Mouse (Mus musculus): Measurements from ENCODE around the gene Gtf3c6. TPM values are rescaled to one million over a fixed set of nuclear protein-coding genes. Genes with fewer than 3 reads are reported as not detected.

The Gtf3c6 gene
- polyA plus RNA-seq, 1 experiment from 2014 or later = 77.2 TPM

- Histone ChIP-seq H3K4me3 (no peak overlapping the region), H3K27ac (replicated peaks) (no peak overlapping the region), H3K9me3 (no peaks in the 10 kb centered on the region), H3K4me1 (replicated peaks) (no peaks in the 10 kb centered on the region), H3K9ac (no peak overlapping the region), H3K36me3 (peaks cover 8% of the 10 kb centered on the region; the same call in 1 of the 2 replicates), H3K4me2 (no peak overlapping the region), H3K27me3 (no peaks in the 10 kb centered on the region)
- 89% methylated on average over 9 of the region's 9 CpGs for WGBS
- no peak for ATAC-seq (ENCODE audit: low FRiP score, low read depth)
Measured at GRCm38 (mm10) chr10:40283636-40284035, 25.7 kb upstream of the Gtf3c6 start.

- no peak overlapping the region for H3K9ac ChIP-seq
- H3K9me3 ChIP-seq = no peaks in the 10 kb centered on the region
- WGBS = 99% methylated on average over 2 of the region's 2 CpGs
- no peaks in the 10 kb centered on the region for H3K27me3 ChIP-seq
- no peak overlapping the region for H3K27ac ChIP-seq (replicated peaks)
- H3K4me2 ChIP-seq = no peak overlapping the region
- no peak for ATAC-seq (ENCODE audit: low FRiP score, low read depth)
- no peak overlapping the region for H3K4me3 ChIP-seq
- peaks cover 7% of the 10 kb centered on the region; the same call in 1 of the 2 replicates for H3K36me3 ChIP-seq
- H3K4me1 ChIP-seq (replicated peaks) = no peaks in the 10 kb centered on the region
Measured at GRCm38 (mm10) chr10:40281565-40281964, 23.7 kb upstream of the Gtf3c6 start.

GRCm38 (mm10) chr10:40278317-40278716, 20.4 kb upstream of the Gtf3c6 start:
- Histone ChIP-seq H3K4me3 (no peak overlapping the region), H3K4me2 (no peak overlapping the region), H3K9ac (no peak overlapping the region), H3K9me3 (no peaks in the 10 kb centered on the region), H3K36me3 (no peaks in the 10 kb centered on the region), H3K27me3 (no peaks in the 10 kb centered on the region), H3K4me1 (replicated peaks) (no peaks in the 10 kb centered on the region), H3K27ac (replicated peaks) (no peak overlapping the region)
- ATAC-seq (ENCODE audit: low FRiP score, low read depth) = no peak
- WGBS = 72% methylated on average over 5 of the region's 5 CpGs

GRCm38 (mm10) chr10:40275991-40276390, 18.1 kb upstream of the Gtf3c6 start:
- Histone ChIP-seq H3K4me2 (no peak overlapping the region), H3K4me1 (replicated peaks) (no peaks in the 10 kb centered on the region), H3K9me3 (no peaks in the 10 kb centered on the region), H3K36me3 (no peaks in the 10 kb centered on the region), H3K4me3 (no peak overlapping the region), H3K27ac (replicated peaks) (no peak overlapping the region), H3K27me3 (no peaks in the 10 kb centered on the region), H3K9ac (no peak overlapping the region)
- ATAC-seq (ENCODE audit: low FRiP score, low read depth) = no peak
- WGBS = 76% methylated on average over 7 of the region's 7 CpGs

- H3K4me1 ChIP-seq (replicated peaks) = no peaks in the 10 kb centered on the region
- no peak overlapping the region for H3K4me2 ChIP-seq
- no peaks in the 10 kb centered on the region for H3K27me3 ChIP-seq
- H3K4me3 ChIP-seq = no peak overlapping the region
- H3K9me3 ChIP-seq = no peaks in the 10 kb centered on the region
- H3K36me3 ChIP-seq = no peaks in the 10 kb centered on the region
- no peak for ATAC-seq (ENCODE audit: low FRiP score, low read depth)
- no peak overlapping the region for H3K9ac ChIP-seq
- 81% methylated on average over 5 of the region's 5 CpGs for WGBS
- H3K27ac ChIP-seq (replicated peaks) = no peak overlapping the region
Measured at GRCm38 (mm10) chr10:40273938-40274337, 16.0 kb upstream of the Gtf3c6 start.

- 83% methylated on average over 3 of the region's 3 CpGs for WGBS
Measured at GRCm38 (mm10) chr10:40271216-40271615, 13.3 kb upstream of the Gtf3c6 start.

GRCm38 (mm10) chr10:40264920-40265319, 7.0 kb upstream of the Gtf3c6 start:
- WGBS = 86% methylated on average over 3 of the region's 3 CpGs
- no peak overlapping the region for H3K27ac ChIP-seq (replicated peaks)
- no peak for ATAC-seq (ENCODE audit: low FRiP score, low read depth)

More at GRCm38 (mm10) chr10:40271216-40271615, 13.3 kb upstream of the Gtf3c6 start:
- H3K36me3 ChIP-seq = no peaks in the 10 kb centered on the region
- H3K9ac ChIP-seq = no peak overlapping the region
- no peaks in the 10 kb centered on the region for H3K4me1 ChIP-seq (replicated peaks)
- H3K27me3 ChIP-seq = no peaks in the 10 kb centered on the region
- H3K9me3 ChIP-seq = no peaks in the 10 kb centered on the region
- H3K4me3 ChIP-seq = no peak overlapping the region
- no peak overlapping the region for H3K4me2 ChIP-seq
- ATAC-seq (ENCODE audit: low FRiP score, low read depth) = no peak
- H3K27ac ChIP-seq (replicated peaks) = no peak overlapping the region

GRCm38 (mm10) chr10:40263691-40264090, 5.8 kb upstream of the Gtf3c6 start:
- Histone ChIP-seq H3K4me2 (no peak overlapping the region), H3K4me3 (no peak overlapping the region), H3K4me1 (replicated peaks) (peaks cover 6% of the 10 kb centered on the region; the same call in 1 of the 2 replicates), H3K9ac (no peak overlapping the region), H3K27ac (replicated peaks) (no peak overlapping the region), H3K27me3 (no peaks in the 10 kb centered on the region), H3K36me3 (no peaks in the 10 kb centered on the region), H3K9me3 (no peaks in the 10 kb centered on the region)
- ATAC-seq (ENCODE audit: low FRiP score, low read depth) = no peak
- 79% methylated on average over 4 of the region's 4 CpGs for WGBS

More at GRCm38 (mm10) chr10:40264920-40265319, 7.0 kb upstream of the Gtf3c6 start:
- no peak overlapping the region for H3K4me3 ChIP-seq
- H3K4me1 ChIP-seq (replicated peaks) = no peaks in the 10 kb centered on the region
- H3K27me3 ChIP-seq = no peaks in the 10 kb centered on the region
- no peaks in the 10 kb centered on the region for H3K9me3 ChIP-seq
- H3K36me3 ChIP-seq = no peaks in the 10 kb centered on the region
- no peak overlapping the region for H3K9ac ChIP-seq
- H3K4me2 ChIP-seq = no peak overlapping the region

GRCm38 (mm10) chr10:40262200-40262599, 4.3 kb upstream of the Gtf3c6 start:
- Histone ChIP-seq H3K4me2 (no peak overlapping the region), H3K9me3 (no peaks in the 10 kb centered on the region), H3K4me1 (replicated peaks) (peaks cover 8% of the 10 kb centered on the region; the same call in 1 of the 2 replicates), H3K36me3 (no peaks in the 10 kb centered on the region), H3K4me3 (no peak overlapping the region), H3K9ac (no peak overlapping the region), H3K27ac (replicated peaks) (no peak overlapping the region), H3K27me3 (no peaks in the 10 kb centered on the region)
- WGBS = 91% methylated on average over 6 of the region's 6 CpGs
- ATAC-seq (ENCODE audit: low FRiP score, low read depth) = no peak

- no peak for ATAC-seq (ENCODE audit: low FRiP score, low read depth)
- Histone ChIP-seq H3K9me3 (no peaks in the 10 kb centered on the region), H3K4me2 (no peak overlapping the region), H3K9ac (no peak overlapping the region), H3K36me3 (no peaks in the 10 kb centered on the region), H3K4me1 (replicated peaks) (peaks cover 16% of the 10 kb centered on the region), H3K27ac (replicated peaks) (no peak overlapping the region), H3K4me3 (no peak overlapping the region), H3K27me3 (no peaks in the 10 kb centered on the region)
- 64% methylated on average over 5 of the region's 5 CpGs for WGBS
Measured at GRCm38 (mm10) chr10:40260305-40260704, 2.4 kb upstream of the Gtf3c6 start.

- Histone ChIP-seq H3K27me3 (no peaks in the 10 kb centered on the region), H3K36me3 (no peaks in the 10 kb centered on the region), H3K4me1 (replicated peaks) (peaks cover 16% of the 10 kb centered on the region), H3K9me3 (no peaks in the 10 kb centered on the region), H3K4me3 (no peak overlapping the region), H3K4me2 (no peak overlapping the region), H3K9ac (no peak overlapping the region), H3K27ac (replicated peaks) (no peak overlapping the region)
- WGBS = 25% methylated on average over 8 of the region's 8 CpGs
- no peak for ATAC-seq (ENCODE audit: low FRiP score, low read depth)
Measured at GRCm38 (mm10) chr10:40259542-40259941, 1.6 kb upstream of the Gtf3c6 start.

- H3K27ac ChIP-seq (replicated peaks) = peak overlapping the region; percentile 96
- WGBS = 5% methylated on average over 5 of the region's 5 CpGs
- peak overlapping the region; percentile 87 for H3K4me3 ChIP-seq
- H3K4me2 ChIP-seq = peak overlapping the region; percentile 71
- H3K4me1 ChIP-seq (replicated peaks) = peaks cover 16% of the 10 kb centered on the region
- H3K36me3 ChIP-seq = no peaks in the 10 kb centered on the region
- ATAC-seq (ENCODE audit: low FRiP score, low read depth) = no peak
- peak overlapping the region; percentile 36 for H3K9ac ChIP-seq
- H3K9me3 ChIP-seq = no peaks in the 10 kb centered on the region
- H3K27me3 ChIP-seq = no peaks in the 10 kb centered on the region
Measured at GRCm38 (mm10) chr10:40258976-40259375, 1.1 kb upstream of the Gtf3c6 start.

- peak overlapping the region; percentile 36 for H3K9ac ChIP-seq
- peak overlapping the region; percentile 96 for H3K27ac ChIP-seq (replicated peaks)
- no peaks in the 10 kb centered on the region for H3K9me3 ChIP-seq
- H3K4me2 ChIP-seq = peak overlapping the region; percentile 71
- H3K36me3 ChIP-seq = peaks cover 4% of the 10 kb centered on the region
- peak overlapping the region; percentile 87 for H3K4me3 ChIP-seq
- peaks cover 16% of the 10 kb centered on the region for H3K4me1 ChIP-seq (replicated peaks)
- H3K27me3 ChIP-seq = no peaks in the 10 kb centered on the region
- under 1% methylated on average over 12 of the region's 12 CpGs for WGBS
- peak; percentile 79 for ATAC-seq (ENCODE audit: low FRiP score, low read depth)
Measured at GRCm38 (mm10) chr10:40258401-40258966, 576 bp upstream of the Gtf3c6 start.

Measured in hindbrain, embryonic 15.5 days (tissue).